Mouse (Mus musculus) liver, postnatal 0 days (tissue): ENCODE results near the gene Myl3. TPM values are rescaled to one million over a fixed set of nuclear protein-coding genes. Genes with fewer than 3 reads are reported as not detected.

Source experiments
- ATAC-seq: fragments of 200-750 bp; cut with Nextera tagmentation; 2 replicates; pipeline ENCODE4 v1.8.0; 2017; ENCODE audit warnings: mild to moderate bottlenecking, moderate library complexity
- DNase-seq: peaks from one replicate; pipeline ENCODE4 v3.0.0-alpha.2; 2016
- H3K27ac ChIP-seq: fragments of 300-500 bp; sonication (generic); 2 replicates; pipeline ENCODE4 v1.5.1; 2014; ENCODE audit warnings: antibody characterized with exemption, moderate library complexity, mild to moderate bottlenecking, low read depth
- H3K27me3 ChIP-seq: fragments of 300-500 bp; sonication (generic); 2 replicates; pipeline ENCODE4 v1.6.1; 2014; ENCODE audit warnings: low read length, control low read depth, mixed read lengths; ENCODE audit not compliant: insufficient read depth
- H3K36me3 ChIP-seq: fragments of 300-500 bp; sonication (generic); replicated peaks from 2 replicates; pipeline ENCODE4 v1.6.1; 2014; ENCODE audit warnings: mild to moderate bottlenecking, control low read depth, low read length, moderate library complexity, mixed read lengths; ENCODE audit not compliant: insufficient read depth
- H3K4me1 ChIP-seq: fragments of 300-500 bp; sonication (generic); 2 replicates; pipeline ENCODE4 v1.6.1; 2014; ENCODE audit warnings: antibody characterized with exemption, mild to moderate bottlenecking, control low read depth; ENCODE audit not compliant: insufficient read depth
- H3K4me2 ChIP-seq: fragments of 300-500 bp; sonication (generic); 2 replicates; pipeline ENCODE4 v1.6.1; 2014; ENCODE audit warnings: low read depth, mild to moderate bottlenecking, low read length, moderate library complexity, mixed read lengths
- H3K4me3 ChIP-seq: fragments of 300-500 bp; sonication (generic); 2 replicates; pipeline ENCODE4 v1.5.1; 2014; ENCODE audit warnings: low read depth, low read length
- H3K9ac ChIP-seq: fragments of 300-500 bp; sonication (generic); replicated peaks from 2 replicates; pipeline ENCODE4 v1.6.1; 2014; ENCODE audit warnings: mild to moderate bottlenecking, moderate library complexity
- H3K9me3 ChIP-seq: fragments of 300-500 bp; sonication (generic); 2 replicates; pipeline ENCODE4 v1.6.1; 2016; ENCODE audit warnings: mild to moderate bottlenecking, control low read depth, low read length, mixed read lengths
- CTCF ChIP-seq: sonication (generic); IDR thresholded peaks from 2 replicates; pipeline ENCODE4 v1.5.1; 2016; ENCODE audit warnings: antibody characterized with exemption, low read depth
- EP300 ChIP-seq: IDR thresholded peaks from 2 replicates; pipeline ENCODE4 v1.6.1; 2016; ENCODE audit warnings: antibody characterized with exemption, low read depth, mild to moderate bottlenecking
- WGBS: fragments of 180-500 bp; shearing (Covaris S2); extraction: QIAGEN DNeasy Blood & Tissue Kit; methylation state at CpG from one replicate; pipeline ENCODE4 v1.1.7; 2014; ENCODE audit not compliant: insufficient replicate concordance; 5-methylcytosine and 5-hydroxymethylcytosine counted together
- polyA plus RNA-seq: library from polyadenylated mRNA; unstranded; fragments of >200 nt; fragmentation: Nextera tagmentation; extraction: Ambion mirVana; gene quantifications from 2 replicates; pipeline ENCODE4 v1.2.1, GENCODE M21; 2015

The Myl3 gene
- polyA plus RNA-seq, 1 experiment from 2014 or later, result 0.52 TPM

DNA sequence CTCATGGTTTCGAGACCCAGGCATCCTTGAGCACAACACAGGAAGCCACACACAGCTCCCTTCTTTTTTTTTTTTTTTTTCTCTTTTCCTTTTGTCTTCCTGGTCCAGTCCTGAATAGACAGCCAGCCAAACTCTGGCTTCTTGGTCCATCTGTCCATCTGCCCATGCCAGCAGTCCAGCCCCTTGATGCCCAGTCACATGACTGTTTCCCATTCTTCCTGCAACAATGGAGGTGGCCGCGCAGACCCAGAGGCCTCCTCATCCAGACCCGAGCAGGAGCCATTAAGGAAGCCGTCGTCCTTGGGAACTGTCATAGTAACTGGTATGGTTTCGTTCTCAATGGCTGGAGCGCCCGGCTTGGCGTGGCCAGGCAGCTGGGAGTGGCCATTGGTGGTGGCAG, 19.6 kb upstream of the Myl3 start:
- ATAC-seq (no peak), DNase-seq (no peak)
- Histone ChIP-seq H3K4me1 (no peaks in the 10 kb centered on the region), H3K27ac (no peak overlapping the region), H3K4me3 (no peak overlapping the region), H3K36me3 (no peaks in the 10 kb centered on the region), H3K9ac (no peak overlapping the region), H3K4me2 (no peak overlapping the region), H3K9me3 (no peaks in the 10 kb centered on the region), H3K27me3 (peaks cover 10% of the 10 kb centered on the region)
- WGBS, result 79% methylated on average over 10 of the region's 10 CpGs
- TF ChIP-seq CTCF (no peak), EP300 (no peak)

DNA sequence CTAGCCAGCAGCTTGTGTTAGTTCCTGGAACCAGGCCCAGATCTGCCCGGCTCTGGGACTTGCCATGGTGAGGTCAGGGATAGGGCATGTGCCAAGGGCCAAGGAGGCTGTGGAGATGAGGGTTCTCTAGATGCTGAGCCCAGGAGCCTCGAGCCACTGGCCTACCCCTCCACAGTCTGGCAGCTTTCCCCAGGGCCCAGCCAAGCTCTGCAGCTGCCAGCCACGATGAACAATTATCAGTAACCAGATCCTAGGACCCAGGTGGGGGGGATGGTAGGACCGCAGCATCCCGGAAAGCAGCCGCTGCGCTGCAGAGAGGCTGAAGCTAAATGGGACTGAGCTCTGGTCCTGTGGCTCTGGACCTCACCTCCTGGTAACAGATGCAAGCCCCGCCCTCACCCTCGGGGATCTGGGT, 15.9 kb upstream of the Myl3 start:
- ATAC-seq, result no peak
- H3K27me3 ChIP-seq, result peaks cover 18% of the 10 kb centered on the region

DNA sequence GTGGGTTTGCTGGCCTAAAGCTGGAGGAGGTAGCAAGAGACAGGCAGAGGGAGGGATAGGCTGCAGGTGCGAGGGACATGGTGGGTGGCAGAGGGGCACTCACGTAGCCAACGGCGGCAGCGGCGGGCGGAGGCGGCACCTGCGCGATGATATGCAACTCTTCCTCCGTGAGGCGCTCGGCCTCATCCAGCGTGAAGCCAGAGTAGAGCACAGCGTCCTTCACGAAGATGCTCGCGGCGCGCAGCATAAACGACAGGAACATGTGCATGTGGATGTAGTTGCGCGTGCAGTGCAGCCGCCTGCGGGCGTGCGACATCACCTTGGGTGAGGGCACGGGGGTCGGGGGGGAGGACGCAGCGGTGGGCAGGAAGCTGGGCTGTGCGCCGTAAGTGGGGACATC, 14.8 kb upstream of the Myl3 start:
- H3K27ac ChIP-seq, result no peak overlapping the region
- H3K4me3 ChIP-seq, result no peak overlapping the region
- DNase-seq (no peak), ATAC-seq (no peak)
- peaks cover under 1% of the 10 kb centered on the region; the same call in 1 of the 2 replicates for H3K4me1 ChIP-seq
- H3K9ac ChIP-seq, result no peak overlapping the region
- no peak overlapping the region for H3K4me2 ChIP-seq
- no peak for TF ChIP-seq CTCF
- no peak for TF ChIP-seq EP300
- peaks cover 18% of the 10 kb centered on the region for H3K27me3 ChIP-seq
- no peaks in the 10 kb centered on the region for H3K36me3 ChIP-seq
- H3K9me3 ChIP-seq, result no peaks in the 10 kb centered on the region
- 20% methylated on average over 32 of the region's 33 CpGs for WGBS

More for the DNA sequence above, 15.9 kb upstream of the Myl3 start:
- no peak for DNase-seq
- Histone ChIP-seq H3K4me1 (no peaks in the 10 kb centered on the region), H3K4me2 (no peak overlapping the region), H3K4me3 (no peak overlapping the region), H3K9me3 (no peaks in the 10 kb centered on the region), H3K27ac (no peak overlapping the region), H3K36me3 (no peaks in the 10 kb centered on the region), H3K9ac (no peak overlapping the region)
- 31% methylated on average over 9 of the region's 9 CpGs for WGBS
- no peak for TF ChIP-seq CTCF
- no peak for TF ChIP-seq EP300

DNA sequence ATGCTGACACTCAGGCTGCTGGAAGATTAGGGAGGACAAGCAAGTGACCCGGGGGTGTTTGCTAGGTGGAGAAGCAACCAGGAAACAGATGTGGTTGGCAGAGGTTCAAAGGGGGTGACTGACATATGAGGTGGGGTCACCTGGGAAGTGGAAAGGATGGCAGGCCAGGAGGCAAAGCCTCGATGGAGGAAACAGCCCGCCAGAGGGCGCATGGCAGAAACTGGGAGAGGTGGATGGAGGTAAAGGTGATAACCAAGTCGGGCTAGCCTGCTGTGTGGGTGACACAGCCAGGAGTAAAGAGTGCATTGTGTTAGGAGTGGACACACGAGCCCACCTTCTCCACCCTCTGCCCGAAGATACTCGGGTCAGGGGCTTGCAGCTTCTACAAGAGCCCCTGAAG, 11.8 kb upstream of the Myl3 start:
- H3K4me1 ChIP-seq, result peaks cover 25% of the 10 kb centered on the region
- no peak overlapping the region for H3K4me2 ChIP-seq
- peak; percentile 78 for DNase-seq
- peak; percentile 73 for TF ChIP-seq CTCF
- no peak for TF ChIP-seq EP300
- no peak overlapping the region for H3K4me3 ChIP-seq
- H3K9me3 ChIP-seq, result no peaks in the 10 kb centered on the region
- no peak overlapping the region for H3K27ac ChIP-seq
- peaks cover 21% of the 10 kb centered on the region for H3K27me3 ChIP-seq
- 16% methylated on average over 8 of the region's 8 CpGs for WGBS
- no peak overlapping the region for H3K9ac ChIP-seq
- no peak for ATAC-seq
- H3K36me3 ChIP-seq, result no peaks in the 10 kb centered on the region

DNA sequence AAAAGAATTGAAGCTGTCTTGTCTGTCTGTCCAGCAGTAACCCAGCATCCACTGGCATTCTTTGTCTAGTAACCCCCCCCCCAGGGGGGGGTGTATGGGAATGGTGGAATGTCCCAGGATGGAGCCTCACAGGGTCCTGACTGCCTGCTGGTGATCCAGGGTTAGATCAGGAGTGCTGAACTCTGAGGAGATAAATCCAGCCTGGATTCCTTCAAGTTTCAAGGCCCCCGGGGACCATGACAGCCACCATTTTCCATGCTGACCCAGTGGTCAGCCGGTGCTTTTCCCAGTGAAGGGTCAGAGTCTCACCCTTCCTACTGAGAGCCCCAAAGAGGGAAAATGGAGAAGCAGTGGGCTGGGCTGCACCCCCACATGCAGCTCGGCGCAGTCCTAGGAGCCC, 9.8 kb upstream of the Myl3 start:
- whole genome bisulfite sequencing, result 43% methylated on average over 4 of the region's 4 CpGs
- H3K27ac ChIP-seq, result no peak overlapping the region

DNA sequence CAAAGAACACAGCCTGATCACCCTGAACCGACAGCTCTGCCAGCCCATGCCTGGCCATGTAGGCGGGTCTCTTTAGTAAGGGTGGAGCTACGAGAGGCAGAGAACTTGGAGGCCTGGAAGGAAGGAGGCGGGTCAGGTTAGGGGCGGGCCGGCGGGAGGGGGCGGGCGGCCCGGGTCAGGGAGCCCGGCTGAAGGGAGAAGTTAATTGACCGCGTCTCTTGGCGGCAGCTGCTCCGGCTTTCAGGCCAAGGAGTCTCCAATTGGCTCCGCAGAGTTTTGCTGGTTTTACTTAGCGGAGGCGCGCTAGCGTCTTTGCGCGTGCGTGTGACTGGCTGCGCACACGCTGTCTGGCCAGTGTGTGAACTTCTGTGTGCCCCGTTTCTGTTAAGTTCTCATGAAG, 9.0 kb upstream of the Myl3 start:
- TF ChIP-seq EP300, result no peak
- TF ChIP-seq CTCF, result no peak
- under 1% methylated on average over 22 of the region's 26 CpGs for WGBS
- H3K36me3 ChIP-seq, result no peaks in the 10 kb centered on the region
- H3K4me3 ChIP-seq, result peak overlapping the region; percentile 43
- ATAC-seq (peak; percentile 76), DNase-seq (peak; percentile 83)
- peak overlapping the region; percentile 26 for H3K9ac ChIP-seq
- H3K4me1 ChIP-seq, result peaks cover 27% of the 10 kb centered on the region
- H3K27ac ChIP-seq, result peak overlapping the region; percentile 65; the same call in 1 of the 2 replicates
- H3K4me2 ChIP-seq, result peak overlapping the region; percentile 74
- no peaks in the 10 kb centered on the region for H3K9me3 ChIP-seq
- peaks cover 5% of the 10 kb centered on the region for H3K27me3 ChIP-seq

More for the DNA sequence above, 9.8 kb upstream of the Myl3 start:
- peaks cover 13% of the 10 kb centered on the region for H3K27me3 ChIP-seq
- ATAC-seq, result no peak
- no peak overlapping the region for H3K9ac ChIP-seq
- TF ChIP-seq CTCF, result no peak
- TF ChIP-seq EP300, result no peak
- H3K4me2 ChIP-seq, result no peak overlapping the region; the same call in 1 of the 2 replicates
- DNase-seq, result no peak
- peaks cover 27% of the 10 kb centered on the region for H3K4me1 ChIP-seq
- H3K4me3 ChIP-seq, result no peak overlapping the region
- H3K36me3 ChIP-seq, result no peaks in the 10 kb centered on the region
- H3K9me3 ChIP-seq, result no peaks in the 10 kb centered on the region
